Mouse (Mus musculus) adipose tissue, adult 10 weeks (tissue): ENCODE results near the gene Dyrk4. TPM values are rescaled to one million over a fixed set of nuclear protein-coding genes. Genes with fewer than 3 reads are reported as not detected.

Experiments
- polyA plus RNA-seq: library from polyadenylated mRNA; stranded (reverse); fragments of 350-450 nt; fragmentation: Illumina TruSeq; extraction: RNeasy Lipid Tissue Mini Kit (QIAGEN cat#74804); gene quantifications from one replicate; pipeline ENCODE4 v1.2.3, GENCODE M21; 2014; ENCODE audit warnings: low read depth, low replicate concordance

Dyrk4 gene
- polyA plus RNA-seq, result 0.42 TPM

DNA sequence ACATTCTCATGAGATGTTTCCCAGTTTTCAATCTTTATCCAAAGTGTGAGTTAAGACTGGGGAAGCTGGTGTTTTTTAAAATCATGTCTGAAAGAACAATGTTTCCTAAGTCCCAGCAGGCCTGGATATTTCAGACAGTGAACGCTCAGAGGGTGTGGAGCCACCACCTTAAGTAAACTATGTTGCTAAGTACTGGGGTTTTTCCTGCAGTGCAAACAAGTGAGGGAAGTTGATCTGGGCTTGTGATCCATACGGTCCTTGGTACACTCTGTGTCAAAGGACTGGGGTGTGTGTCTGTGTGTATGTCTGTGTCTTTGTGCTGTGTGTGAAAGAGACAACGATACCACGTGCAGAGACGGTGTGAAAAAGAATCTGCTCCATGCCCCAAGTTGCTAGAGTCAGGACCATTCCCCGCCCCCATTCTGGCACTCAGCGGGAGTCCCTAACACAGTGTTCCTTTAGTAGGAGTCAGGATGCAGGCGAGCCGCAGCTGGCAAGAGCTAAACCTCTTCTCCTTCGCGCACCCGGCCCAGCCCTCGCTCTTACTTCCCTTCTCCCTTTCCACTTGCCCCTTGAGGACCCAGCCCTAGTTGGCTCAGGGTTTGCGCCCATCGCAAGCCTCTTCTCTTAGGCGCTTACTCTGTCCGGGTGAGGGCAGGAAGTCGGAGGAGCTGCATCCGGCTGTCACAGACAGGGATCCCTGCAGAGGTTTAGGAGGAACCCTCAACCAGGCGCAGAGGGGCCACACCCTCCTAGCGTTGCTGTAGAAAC lies at the start of gene Dyrk4:
TSS of gene Dyrk4 (minus strand) at position 729 of the 771 bp plus-strand sequence.

DNA sequence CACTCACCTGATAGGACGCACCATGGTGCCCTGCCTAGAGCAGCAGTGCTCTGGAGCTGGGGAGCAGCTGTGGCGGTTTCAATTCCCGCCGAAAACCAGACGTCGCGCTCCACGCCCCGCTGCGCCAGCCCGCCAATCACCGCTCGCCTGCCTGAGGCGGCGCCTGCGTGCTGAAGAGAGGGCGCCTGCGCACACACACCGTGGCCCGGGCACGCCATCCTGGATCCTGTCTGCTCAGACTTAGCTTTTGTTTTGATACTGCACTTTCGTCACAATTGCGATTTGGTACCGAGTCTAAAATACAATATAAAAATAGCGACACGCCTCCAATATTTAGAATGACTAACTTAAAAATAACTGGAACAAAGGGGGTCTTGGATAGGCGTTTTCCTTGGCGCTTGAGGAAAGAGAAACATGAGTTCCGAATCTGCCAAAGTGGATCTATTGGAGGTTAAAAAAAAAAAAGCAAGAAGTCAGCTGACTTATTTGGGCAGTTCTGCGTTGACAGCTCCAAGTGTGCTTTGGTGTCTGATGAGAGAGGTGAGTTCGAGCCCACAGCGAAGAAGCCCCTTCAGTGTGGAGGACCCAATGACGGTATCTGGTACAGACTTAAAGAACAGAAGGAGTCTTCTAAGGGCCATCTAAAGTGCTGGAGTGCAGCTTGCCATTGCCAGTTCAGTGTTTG lies 18.0 kb upstream of the Dyrk4 start, which contains the start of the genes Rad51ap1 and D6Wsu163e:
TSS of gene Rad51ap1 (minus strand) at position 101 of the 685 bp plus-strand sequence.
TSS of gene D6Wsu163e (plus strand) at position 476 of the 685 bp plus-strand sequence.

DNA sequence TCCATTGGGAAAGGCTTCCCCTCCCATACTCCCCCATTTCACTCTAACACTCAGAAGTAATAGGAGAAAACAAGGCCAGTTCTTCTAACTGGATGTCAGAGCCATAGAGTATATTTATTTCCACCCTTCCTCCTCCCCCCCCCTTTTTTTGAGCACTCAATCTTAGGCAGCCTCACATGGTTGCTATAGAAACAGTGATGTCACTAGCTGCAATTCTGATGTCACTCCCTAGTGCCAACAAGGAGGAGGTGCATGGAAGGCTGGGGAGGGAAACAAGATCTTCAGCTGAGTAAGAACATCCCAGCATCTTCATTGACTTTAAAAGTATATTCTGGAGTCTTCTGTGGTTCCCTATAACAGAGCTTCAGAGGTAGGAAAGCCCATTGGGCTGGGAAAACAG lies 68.8 kb downstream of the Dyrk4 start, which contains the start of gene Akap3:
TSS of gene Akap3 (plus strand) at position 218 of the 400 bp plus-strand sequence.

DNA sequence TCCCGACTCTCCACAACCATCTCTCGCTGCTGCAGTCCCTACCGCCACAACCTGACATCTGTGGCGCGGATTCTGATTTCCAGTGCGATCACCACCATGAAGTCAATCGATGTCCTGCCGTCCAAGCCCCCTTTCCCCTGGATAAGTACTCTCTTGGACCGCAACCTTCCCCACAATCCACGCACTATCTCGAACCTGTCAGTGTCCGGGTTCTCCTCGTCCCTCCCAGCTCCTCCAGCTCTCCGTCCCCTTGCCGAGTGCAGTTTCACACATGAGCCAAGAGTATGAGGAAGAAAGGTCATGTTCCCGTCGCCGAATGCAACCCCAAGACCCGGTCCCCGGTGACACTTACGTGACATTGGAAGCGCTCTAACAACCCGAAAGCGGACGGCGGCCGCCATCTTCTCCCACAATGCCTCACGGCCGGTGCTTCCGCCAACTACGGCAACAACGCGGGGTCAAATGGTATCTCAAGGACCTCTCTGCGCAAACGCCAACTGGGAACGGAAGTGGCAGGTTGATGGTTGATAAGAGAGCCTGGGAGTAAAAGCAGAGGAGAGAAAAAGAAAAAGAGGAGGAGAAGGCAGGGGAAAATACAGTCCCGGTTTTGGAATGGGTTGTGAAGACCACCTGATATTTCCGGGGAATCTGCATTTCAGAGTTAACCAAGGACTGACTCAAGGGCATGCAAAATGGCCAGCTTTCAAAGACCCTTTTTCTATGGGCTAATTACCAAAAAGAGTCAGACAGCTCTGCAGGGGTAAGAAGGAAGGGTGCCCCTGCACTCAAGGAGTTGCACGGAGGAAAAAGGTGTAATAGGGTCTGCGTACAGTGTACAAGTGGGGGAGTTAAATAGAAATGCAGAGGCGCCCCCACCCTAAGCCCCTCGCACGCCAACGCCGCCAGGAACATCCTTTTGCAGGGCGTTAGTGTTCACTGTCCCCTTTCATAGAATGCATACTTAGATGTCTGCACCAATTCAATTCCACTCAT lies 72.6 kb downstream of the Dyrk4 start, which contains the start of gene Ndufa9:
TSS of gene Ndufa9 (minus strand) at position 425 of the 993 bp plus-strand sequence.

Other genes with a start within 250 kb of the Dyrk4 start
- gene Kcna6, start 181.2 kb downstream of the Dyrk4 start, polyA plus RNA-seq, result 0.57 TPM
- 93.1 TPM for gene Ndufa9, start 72.7 kb downstream of the Dyrk4 start, polyA plus RNA-seq
- 7.8 TPM for gene Akap3, start 68.7 kb downstream of the Dyrk4 start, polyA plus RNA-seq
- 3.0 TPM for gene Rad51ap1, start 17.7 kb upstream of the Dyrk4 start, polyA plus RNA-seq
- gene D6Wsu163e, start 18.1 kb upstream of the Dyrk4 start, polyA plus RNA-seq, result 13.1 TPM
- gene Fgf6, start 93.7 kb upstream of the Dyrk4 start, polyA plus RNA-seq, result not detected
- gene Fgf23, start 151.1 kb upstream of the Dyrk4 start, polyA plus RNA-seq, result not detected
- gene Tigar, start 187.7 kb upstream of the Dyrk4 start, polyA plus RNA-seq, result 5.8 TPM
- 47.3 TPM for gene Ccnd2, start 230.4 kb upstream of the Dyrk4 start, polyA plus RNA-seq